Mouse (Mus musculus) right cerebral cortex, postnatal 36 days (tissue): ENCODE data around the gene Pdss2.

Experiments
- DNase-seq, 2 experiments: peaks; one replicate each; pipeline ENCODE4 v3.0.0; 2022; ENCODE audit warnings: low spot score in 2 of 2, mixed read lengths in 1 of 2

Pdss2 gene

DNA sequence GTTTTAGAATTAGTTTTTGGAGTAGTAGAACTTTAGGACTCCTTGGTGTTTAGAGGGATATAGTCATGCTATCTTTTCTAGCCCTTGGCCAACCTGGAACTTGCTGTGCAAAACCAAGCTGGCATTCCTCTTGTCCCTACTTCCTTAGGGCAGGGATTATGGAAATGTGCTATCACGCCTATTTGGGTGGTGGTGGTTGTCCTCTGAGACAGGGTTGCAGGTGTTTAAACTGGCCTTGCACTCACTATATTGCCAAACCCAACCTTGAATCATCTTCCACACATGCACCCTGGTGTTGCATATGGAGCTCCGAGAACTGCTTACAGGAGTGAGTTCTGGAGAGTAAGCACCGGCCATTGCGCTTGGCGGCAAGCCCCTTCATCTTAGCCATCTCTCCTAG lies 260.7 kb downstream of the Pdss2 start:
- no peak for DNase-seq

DNA sequence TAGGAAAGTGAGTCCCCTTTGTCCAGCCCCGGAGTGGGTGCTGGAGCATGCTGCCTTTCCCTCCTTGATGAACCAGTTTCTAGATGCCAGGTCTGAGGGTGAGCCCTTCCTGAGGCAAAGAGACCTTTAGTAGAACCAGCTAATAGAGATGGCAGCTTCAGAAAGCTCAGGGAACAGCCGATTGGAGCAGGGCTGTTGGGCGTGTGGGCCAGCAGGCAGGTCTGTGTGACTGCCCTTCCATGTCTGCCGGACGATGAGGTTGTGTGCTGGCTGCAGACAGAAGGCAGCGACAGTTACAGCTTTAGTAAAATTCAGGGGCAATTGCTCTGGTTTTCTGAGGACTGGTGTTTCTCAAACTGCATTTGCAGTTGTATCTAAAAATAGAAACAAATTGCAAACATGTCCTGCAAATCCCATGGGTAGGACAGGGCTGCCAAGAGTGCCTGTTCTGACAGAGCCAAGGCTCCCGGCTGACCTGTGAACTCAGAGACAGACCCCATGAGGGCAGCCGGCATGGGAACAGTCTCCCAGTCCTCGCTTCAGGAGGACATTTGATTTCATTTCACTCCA lies 262.2 kb downstream of the Pdss2 start:
- DNase-seq, result no peak

GRCm38 (mm10) chr10:43485751-43486268 lies 264.5 kb downstream of the Pdss2 start:
- no peak for DNase-seq

GRCm38 (mm10) chr10:43487441-43488010 lies 266.2 kb downstream of the Pdss2 start:
- DNase-seq, result no peak

DNA sequence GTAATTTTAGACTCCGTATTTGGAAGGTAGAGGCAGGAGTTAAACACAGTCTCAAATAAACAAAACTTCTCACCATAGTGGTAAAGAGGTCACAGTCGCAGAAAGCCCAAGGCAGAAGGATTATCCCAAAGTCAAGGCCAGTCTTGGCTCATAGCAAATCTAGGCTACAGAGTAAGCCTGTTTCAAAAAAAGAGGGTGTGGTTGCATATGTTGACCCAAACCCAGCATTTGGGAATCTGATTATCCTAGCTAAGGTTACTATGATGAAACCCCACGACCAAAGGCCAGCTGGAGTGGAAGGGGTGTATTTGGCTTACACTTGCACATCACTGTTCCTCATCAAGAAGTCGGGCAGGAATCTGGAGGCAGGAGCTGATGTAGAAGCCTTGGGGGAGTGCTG lies 267.0 kb downstream of the Pdss2 start:
- DNase-seq, result no peak

DNA sequence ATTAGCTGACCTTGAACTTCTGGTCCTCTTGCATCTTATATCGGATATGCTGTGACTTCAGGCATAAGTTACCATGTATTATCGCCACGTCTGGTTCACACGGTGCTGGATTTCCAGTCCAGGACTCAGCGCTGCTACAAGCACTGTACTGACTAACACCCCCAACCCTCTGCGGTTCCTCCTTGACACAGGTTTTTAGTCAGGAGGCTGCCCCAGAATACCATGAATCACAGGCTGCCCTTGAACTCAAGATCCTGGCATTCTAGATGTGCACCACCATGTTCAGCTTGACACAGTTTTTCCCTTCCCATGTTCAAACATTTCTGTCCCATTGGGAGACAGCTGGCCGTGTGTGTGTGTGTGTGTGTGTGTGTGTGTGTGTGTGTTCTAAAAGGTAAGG lies 267.9 kb downstream of the Pdss2 start:
- DNase-seq, result no peak

- DNase-seq, result no peak
Measured at GRCm38 (mm10) chr10:43489550-43489949, 268.3 kb downstream of the Pdss2 start.

DNA sequence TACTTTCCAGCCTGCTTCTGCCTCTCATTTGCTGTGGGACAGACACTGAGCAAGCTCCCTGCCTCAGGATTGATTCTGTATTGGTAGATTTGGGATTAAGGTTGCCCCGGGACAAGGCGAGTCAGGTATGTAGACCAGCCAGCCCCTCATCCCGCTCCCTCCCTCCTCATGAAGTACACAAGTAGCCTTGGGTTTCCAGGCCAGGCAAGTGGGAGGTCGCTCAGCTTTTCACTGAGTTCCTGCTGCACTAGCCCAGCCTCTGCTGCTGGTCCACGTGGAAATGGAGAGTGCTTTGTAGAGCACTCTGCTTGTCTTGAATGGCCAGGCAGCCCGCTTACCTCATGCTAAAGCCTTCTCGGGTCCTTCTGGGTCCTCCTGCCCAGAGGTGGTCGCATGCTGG lies 268.7 kb downstream of the Pdss2 start:
- DNase-seq, result no peak

DNA sequence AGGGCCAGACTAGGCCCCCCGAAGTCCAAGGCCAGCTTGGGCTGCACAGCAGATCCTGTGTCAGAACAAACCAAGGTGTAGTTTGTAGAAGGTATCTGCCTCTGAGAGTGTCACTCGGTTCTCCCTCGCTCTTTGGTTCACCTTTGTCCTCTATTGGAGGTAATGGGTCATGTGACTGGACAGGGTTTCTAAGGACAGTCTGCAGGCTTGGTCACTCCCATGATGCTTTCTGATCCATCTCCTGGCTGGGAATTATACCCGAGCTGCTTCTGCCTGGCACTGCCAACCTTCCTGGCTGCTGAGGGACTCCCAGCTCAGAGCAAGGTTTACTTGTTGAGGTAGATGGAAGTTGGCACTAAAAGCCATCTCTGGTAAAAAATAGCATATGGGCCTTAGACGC lies 269.6 kb downstream of the Pdss2 start:
- DNase-seq, result no peak

DNA sequence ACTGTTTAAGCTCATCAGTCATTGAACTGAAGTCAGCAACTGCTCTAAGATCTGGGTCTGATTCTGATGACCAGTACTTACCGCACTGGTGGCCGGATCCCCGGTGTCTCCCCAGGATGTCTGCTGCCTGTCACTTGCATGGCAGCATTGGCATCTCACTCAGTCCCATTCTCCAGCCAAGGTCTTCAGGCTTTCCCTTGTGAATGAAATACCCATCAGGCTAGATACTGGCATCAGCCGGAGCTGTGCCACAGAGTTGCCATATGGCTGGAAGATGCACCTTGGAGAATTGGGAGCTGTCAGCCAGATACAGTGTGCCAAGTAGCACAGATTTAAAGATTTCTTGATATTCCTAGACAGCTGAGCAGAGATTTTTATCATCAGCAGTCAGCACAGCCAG lies 281.3 kb downstream of the Pdss2 start:
- no peak for DNase-seq

DNA sequence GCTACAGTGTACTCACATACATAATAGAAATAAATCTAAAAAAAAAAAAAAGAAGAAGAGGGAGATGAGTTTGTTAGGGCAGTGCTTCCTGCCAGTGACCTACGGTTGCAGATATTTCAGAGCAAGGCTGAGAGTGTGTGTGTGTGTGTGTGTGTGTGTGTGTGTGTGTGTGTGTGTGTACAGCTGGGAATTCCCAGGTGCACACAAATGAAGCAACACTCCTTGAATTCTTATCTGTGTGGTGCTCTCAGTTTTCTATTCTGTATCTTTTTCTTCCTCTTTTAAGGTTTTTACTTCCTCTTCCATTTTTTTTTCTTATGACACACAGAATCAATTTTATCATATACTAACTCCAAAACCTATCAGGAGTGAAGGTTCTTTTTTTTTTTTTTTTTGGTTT lies 283.0 kb downstream of the Pdss2 start:
- no peak for DNase-seq

DNA sequence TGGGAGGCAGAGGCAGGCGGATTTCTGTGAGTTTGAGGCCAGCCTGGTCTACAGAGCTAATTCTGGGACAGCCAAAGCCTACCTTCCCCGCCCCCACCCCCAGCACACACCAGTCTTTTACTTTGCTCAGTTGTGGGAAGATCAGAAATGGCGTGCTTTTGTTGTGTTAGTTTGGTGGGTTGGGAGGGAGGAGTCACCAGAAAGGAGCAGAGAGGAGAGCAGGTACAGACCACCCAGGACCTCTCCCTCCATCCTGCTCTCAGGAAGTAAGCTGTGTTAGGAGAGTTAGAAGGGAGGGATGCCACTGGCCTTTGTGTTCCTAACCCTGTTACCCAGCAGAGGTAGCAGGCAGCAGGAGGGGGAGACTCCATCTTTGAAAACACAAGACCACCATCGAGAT lies 285.8 kb downstream of the Pdss2 start:
- no peak for DNase-seq

DNA sequence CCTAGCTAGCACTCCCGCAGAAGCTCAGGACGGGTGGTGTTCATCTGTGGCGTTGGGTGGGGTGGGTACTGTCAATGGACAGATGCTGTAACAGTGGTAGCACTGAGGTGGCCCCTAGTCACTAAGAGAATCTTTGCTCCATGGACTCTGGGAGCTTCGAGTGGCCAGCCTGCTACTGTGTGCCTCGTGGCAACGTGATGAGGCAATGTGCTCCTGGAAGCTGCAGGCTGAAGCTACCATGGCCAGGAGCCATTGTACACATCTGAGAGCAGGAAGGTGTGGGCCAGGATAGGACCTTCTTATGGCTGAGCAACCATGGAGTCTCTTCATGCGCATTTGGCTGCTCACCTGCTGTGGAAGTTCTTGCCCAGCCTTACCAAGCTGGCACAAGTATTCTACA lies 287.9 kb downstream of the Pdss2 start:
- no peak for DNase-seq

DNA sequence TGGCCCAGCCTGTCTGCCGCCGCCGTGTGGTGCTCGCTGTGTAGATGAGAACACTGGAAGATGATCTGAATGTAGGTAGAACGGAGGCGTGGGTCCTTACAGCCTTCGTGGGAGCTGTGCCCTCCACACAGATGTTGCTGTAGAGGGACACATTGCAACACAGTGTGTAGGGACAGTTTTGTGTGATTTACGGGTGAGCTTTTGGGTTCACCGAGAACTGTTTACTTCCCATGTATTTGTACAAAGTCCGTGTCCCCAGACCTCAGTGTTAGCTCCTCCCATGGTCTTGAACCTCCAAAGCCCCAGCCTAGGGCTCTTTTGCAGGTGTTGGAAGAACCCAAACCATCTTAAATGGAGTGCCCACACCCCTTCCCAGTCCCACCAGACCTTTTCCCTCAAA lies 291.7 kb downstream of the Pdss2 start:
- DNase-seq, result no peak
